Mouse (Mus musculus): ENCODE results near the gene Klhl32. TPM values are rescaled to one million over a fixed set of nuclear protein-coding genes. Genes with fewer than 3 reads are reported as not detected.

The Klhl32 gene
- polyA plus RNA-seq, 1 experiment from 2014 or later: 1.7 TPM

DNA sequence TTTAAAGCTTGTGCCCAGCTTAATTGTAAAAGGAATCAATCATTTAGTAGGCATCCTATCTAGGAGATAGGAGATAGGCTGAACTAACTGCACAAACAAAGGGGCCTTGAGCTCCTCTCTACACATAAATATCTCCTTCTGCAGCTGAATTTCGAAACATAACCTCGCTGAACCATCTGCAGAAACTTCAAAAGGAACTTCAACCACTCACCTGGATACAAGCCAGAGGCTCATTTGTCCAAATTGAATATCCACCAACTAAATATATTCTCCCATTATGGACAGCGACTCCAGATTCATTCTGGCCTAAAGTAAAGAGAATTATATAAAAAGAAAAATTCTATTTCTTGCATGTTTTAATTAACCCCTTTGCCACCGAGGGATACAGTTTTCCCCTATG lies 224.2 kb downstream of the Klhl32 start:
- Histone ChIP-seq H3K9me3 (replicated peaks; ENCODE audit: control insufficient read depth, low read length) (no peaks in the 10 kb centered on the region), H3K4me1 (ENCODE audit: control insufficient read depth, insufficient read depth, low read length) (no peaks in the 10 kb centered on the region), H3K27me3 (ENCODE audit: control insufficient read depth, insufficient read depth, low read length) (no peaks in the 10 kb centered on the region), H3K4me3 (ENCODE audit: low read depth, low read length) (no peak overlapping the region), H3K27ac (replicated peaks; ENCODE audit: low read depth, low read length) (no peak overlapping the region), H3K9ac (replicated peaks; ENCODE audit: low read length) (no peak overlapping the region), H3K4me2 (ENCODE audit: low read depth, low read length) (no peak overlapping the region), H3K36me3 (replicated peaks; ENCODE audit: control insufficient read depth, insufficient read depth, low read depth, low read length) (no peaks in the 10 kb centered on the region)
- ATAC-seq (replicated peaks; ENCODE audit: insufficient number of reproducible peaks, low FRiP score, low TSS enrichment, low read depth): no peak
- WGBS: 76% methylated on average over 4 of the region's 4 CpGs
- DNase-seq (ENCODE audit: low spot score): no peak

DNA sequence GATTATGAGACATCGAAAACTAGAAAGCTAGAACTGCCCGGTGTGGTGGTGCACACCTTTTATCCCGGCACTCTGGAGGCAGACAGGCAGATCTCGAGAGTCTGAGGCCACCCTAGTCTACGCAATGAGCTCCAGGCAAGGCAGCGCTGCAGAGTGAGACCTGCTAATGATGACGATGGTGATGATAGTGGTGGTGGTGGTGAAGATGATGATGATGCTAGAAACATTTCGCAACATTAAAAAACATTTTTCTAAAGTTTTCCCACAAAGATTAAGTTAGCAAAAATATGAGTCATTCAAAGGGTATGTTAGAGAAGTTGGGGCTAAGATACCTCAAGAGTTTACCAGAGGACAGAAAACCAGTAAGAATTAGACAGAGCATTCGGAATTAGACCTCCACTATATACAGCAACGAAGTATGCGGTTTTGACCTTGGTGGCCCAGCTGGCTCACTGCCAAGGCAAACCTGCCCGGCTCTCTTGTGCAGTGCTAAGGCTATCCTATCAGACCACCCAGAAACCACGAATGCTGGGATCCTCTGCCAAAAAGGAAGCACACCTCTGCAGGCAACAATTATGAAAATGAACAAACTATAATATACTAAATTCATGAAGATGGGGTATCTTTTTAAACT lies 224.9 kb downstream of the Klhl32 start:
- H3K4me3 ChIP-seq (ENCODE audit: low read depth, low read length): no peak overlapping the region
- no peaks in the 10 kb centered on the region for H3K9me3 ChIP-seq (replicated peaks; ENCODE audit: control insufficient read depth, low read length)
- DNase-seq (ENCODE audit: low spot score) (peak; percentile 21), ATAC-seq (replicated peaks; ENCODE audit: insufficient number of reproducible peaks, low FRiP score, low TSS enrichment, low read depth) (peak; percentile 77; the same call in 1 of the 2 replicates)
- H3K27ac ChIP-seq (replicated peaks; ENCODE audit: low read depth, low read length): no peak overlapping the region
- H3K27me3 ChIP-seq (ENCODE audit: control insufficient read depth, insufficient read depth, low read length): no peaks in the 10 kb centered on the region
- no peaks in the 10 kb centered on the region for H3K4me1 ChIP-seq (ENCODE audit: control insufficient read depth, insufficient read depth, low read length)
- 75% methylated on average over 13 of the region's 13 CpGs for WGBS
- no peaks in the 10 kb centered on the region for H3K36me3 ChIP-seq (replicated peaks; ENCODE audit: control insufficient read depth, insufficient read depth, low read depth, low read length)
- no peak overlapping the region for H3K9ac ChIP-seq (replicated peaks; ENCODE audit: low read length)
- no peak overlapping the region for H3K4me2 ChIP-seq (ENCODE audit: low read depth, low read length)

DNA sequence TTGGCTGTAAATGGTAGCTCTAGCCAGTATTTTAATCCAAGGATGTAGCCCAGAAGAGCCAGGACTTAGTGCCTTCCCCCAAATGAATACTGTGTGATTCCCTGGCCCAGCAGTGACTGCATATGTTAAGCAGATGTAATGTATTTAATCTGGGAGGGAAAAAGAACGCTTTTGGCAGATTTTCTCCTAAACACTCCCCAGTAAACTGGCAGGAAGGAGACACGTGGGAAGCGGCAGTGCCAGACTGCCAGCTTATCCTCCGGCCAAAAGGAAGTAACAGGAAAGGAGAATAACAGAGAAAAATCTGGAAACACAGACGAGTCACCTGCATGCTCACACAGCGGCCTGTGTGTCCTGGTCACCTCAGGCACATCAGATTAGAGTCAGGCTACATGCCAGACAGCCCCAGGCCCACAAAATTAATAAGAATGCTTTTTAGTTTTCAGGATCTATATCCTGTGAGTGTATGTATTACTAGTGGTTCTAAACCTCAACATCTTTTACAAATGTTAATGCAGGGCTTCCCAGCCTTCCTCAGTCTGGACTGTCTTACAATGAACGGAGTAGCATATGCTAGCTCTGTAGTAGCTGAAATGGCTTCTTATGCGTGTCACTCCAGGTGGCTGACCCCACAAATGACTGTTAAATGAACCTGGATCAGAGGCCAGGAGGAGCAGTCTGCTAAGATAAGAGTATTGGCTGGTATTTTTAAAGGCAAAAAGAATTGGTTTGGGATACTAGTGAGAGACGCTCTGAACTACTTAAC lies 229.3 kb downstream of the Klhl32 start:
- H3K9ac ChIP-seq (replicated peaks; ENCODE audit: low read length): no peak overlapping the region
- H3K27me3 ChIP-seq (ENCODE audit: control insufficient read depth, insufficient read depth, low read length): no peaks in the 10 kb centered on the region
- DNase-seq (ENCODE audit: low spot score): no peak
- H3K4me2 ChIP-seq (ENCODE audit: low read depth, low read length): no peak overlapping the region
- 71% methylated on average over 9 of the region's 9 CpGs for WGBS
- no peak overlapping the region for H3K27ac ChIP-seq (replicated peaks; ENCODE audit: low read depth, low read length)
- ATAC-seq (replicated peaks; ENCODE audit: insufficient number of reproducible peaks, low FRiP score, low TSS enrichment, low read depth): no peak
- H3K9me3 ChIP-seq (replicated peaks; ENCODE audit: control insufficient read depth, low read length): no peaks in the 10 kb centered on the region
- no peaks in the 10 kb centered on the region for H3K36me3 ChIP-seq (replicated peaks; ENCODE audit: control insufficient read depth, insufficient read depth, low read depth, low read length)
- H3K4me1 ChIP-seq (ENCODE audit: control insufficient read depth, insufficient read depth, low read length): no peaks in the 10 kb centered on the region
- no peak overlapping the region for H3K4me3 ChIP-seq (ENCODE audit: low read depth, low read length)

DNA sequence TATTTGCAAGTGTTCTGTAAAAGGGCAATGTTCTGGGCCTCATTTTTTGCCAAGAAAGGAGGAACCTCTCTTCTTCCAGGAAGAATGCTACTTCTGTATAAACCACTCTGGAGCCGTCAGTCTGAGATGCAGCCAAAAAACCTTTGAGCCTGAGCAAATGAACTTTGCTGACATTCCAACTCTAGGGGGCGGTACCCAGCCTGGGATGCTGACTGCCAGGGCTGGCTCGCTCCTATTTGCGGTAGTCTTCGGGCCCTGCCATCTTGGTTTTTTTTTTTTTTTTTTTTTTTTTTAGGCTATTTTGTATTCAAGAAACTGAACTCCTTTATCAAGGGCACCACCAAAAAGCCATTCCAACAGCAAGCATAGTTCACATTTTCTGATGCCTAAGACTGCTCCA lies 230.5 kb downstream of the Klhl32 start:
- H3K27ac ChIP-seq (replicated peaks; ENCODE audit: low read depth, low read length): no peak overlapping the region
- no peaks in the 10 kb centered on the region for H3K4me1 ChIP-seq (ENCODE audit: control insufficient read depth, insufficient read depth, low read length)
- no peaks in the 10 kb centered on the region for H3K9me3 ChIP-seq (replicated peaks; ENCODE audit: control insufficient read depth, low read length)
- no peaks in the 10 kb centered on the region for H3K36me3 ChIP-seq (replicated peaks; ENCODE audit: control insufficient read depth, insufficient read depth, low read depth, low read length)
- WGBS: 86% methylated on average over 5 of the region's 5 CpGs
- no peak overlapping the region for H3K9ac ChIP-seq (replicated peaks; ENCODE audit: low read length)
- H3K4me2 ChIP-seq (ENCODE audit: low read depth, low read length): no peak overlapping the region
- no peaks in the 10 kb centered on the region for H3K27me3 ChIP-seq (ENCODE audit: control insufficient read depth, insufficient read depth, low read length)
- H3K4me3 ChIP-seq (ENCODE audit: low read depth, low read length): no peak overlapping the region
- ATAC-seq (replicated peaks; ENCODE audit: insufficient number of reproducible peaks, low FRiP score, low TSS enrichment, low read depth) (no peak), DNase-seq (ENCODE audit: low spot score) (no peak)

DNA sequence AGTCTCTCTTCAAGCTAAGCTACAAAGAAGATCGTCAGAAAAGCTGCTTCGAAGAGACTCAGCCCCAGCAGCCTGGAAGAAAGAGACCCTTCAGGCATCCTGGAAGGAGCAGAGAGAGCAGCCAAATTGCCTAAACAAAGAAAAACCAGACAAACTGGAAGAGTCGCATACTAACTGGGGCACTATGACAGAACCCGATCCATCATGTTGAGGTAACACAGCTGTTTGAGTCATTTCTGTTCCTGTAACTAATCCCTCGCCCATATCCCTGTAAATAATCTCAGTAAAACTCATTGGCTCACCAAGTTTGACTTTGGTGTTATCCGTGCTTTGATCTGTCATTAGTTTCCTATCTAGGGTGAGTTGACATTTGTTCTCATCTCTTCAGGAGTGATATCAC lies 230.9 kb downstream of the Klhl32 start:
- no peak overlapping the region for H3K4me2 ChIP-seq (ENCODE audit: low read depth, low read length)
- 74% methylated on average over 6 of the region's 6 CpGs for WGBS
- peak; percentile 17 for DNase-seq (ENCODE audit: low spot score)
- no peaks in the 10 kb centered on the region for H3K4me1 ChIP-seq (ENCODE audit: control insufficient read depth, insufficient read depth, low read length)
- H3K4me3 ChIP-seq (ENCODE audit: low read depth, low read length): no peak overlapping the region
- H3K27me3 ChIP-seq (ENCODE audit: control insufficient read depth, insufficient read depth, low read length): no peaks in the 10 kb centered on the region
- no peaks in the 10 kb centered on the region for H3K36me3 ChIP-seq (replicated peaks; ENCODE audit: control insufficient read depth, insufficient read depth, low read depth, low read length)
- ATAC-seq (replicated peaks; ENCODE audit: insufficient number of reproducible peaks, low FRiP score, low TSS enrichment, low read depth): no peak
- H3K27ac ChIP-seq (replicated peaks; ENCODE audit: low read depth, low read length): no peak overlapping the region
- H3K9me3 ChIP-seq (replicated peaks; ENCODE audit: control insufficient read depth, low read length): no peaks in the 10 kb centered on the region
- H3K9ac ChIP-seq (replicated peaks; ENCODE audit: low read length): no peak overlapping the region

DNA sequence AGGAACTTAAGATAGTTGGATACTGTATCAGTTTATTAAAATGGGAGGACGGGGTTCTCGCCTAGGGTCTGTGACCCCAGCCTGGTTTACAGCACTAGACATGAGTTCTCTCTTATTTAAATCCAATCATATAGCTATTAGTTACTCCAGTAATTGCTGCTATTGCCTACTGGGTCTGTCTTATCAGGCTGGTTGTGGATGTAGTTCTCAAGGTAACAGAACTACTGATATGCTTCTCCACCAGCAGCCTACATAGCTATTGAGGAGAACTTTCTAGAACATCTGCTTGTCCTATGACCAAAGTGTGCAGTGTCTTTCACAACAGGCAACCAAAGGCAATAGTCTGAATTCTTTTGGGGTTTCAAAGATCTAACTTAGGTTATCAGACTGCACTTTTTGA lies 241.4 kb downstream of the Klhl32 start:
- 89% methylated on average over 2 of the region's 2 CpGs for WGBS
- Histone ChIP-seq H3K27me3 (ENCODE audit: control insufficient read depth, insufficient read depth, low read length) (no peaks in the 10 kb centered on the region), H3K36me3 (replicated peaks; ENCODE audit: control insufficient read depth, insufficient read depth, low read depth, low read length) (no peaks in the 10 kb centered on the region; the same call in 1 of the 2 replicates), H3K9me3 (replicated peaks; ENCODE audit: control insufficient read depth, low read length) (no peaks in the 10 kb centered on the region), H3K27ac (replicated peaks; ENCODE audit: low read depth, low read length) (no peak overlapping the region), H3K4me1 (ENCODE audit: control insufficient read depth, insufficient read depth, low read length) (no peaks in the 10 kb centered on the region), H3K4me3 (ENCODE audit: low read depth, low read length) (no peak overlapping the region), H3K4me2 (ENCODE audit: low read depth, low read length) (no peak overlapping the region), H3K9ac (replicated peaks; ENCODE audit: low read length) (no peak overlapping the region)
- DNase-seq (ENCODE audit: low spot score): no peak
- no peak for ATAC-seq (replicated peaks; ENCODE audit: insufficient number of reproducible peaks, low FRiP score, low TSS enrichment, low read depth)

DNA sequence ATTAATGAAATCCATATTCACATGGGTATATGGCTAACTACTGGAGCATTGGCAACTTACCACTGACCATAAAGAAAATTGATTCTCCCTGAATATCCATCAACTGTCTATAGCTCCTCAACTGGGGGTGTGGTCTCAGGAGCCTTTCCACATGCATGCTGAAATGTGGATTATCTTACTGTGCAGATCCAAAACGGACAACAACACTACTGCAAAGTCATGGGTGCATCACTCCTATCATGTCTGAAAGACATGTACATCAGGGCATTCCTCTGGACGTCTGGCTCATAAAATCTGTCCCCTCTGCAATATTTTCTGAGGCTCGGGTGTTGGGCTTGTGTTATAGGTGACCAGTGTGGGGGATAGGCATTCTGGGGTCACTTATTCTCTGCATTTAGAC lies 241.8 kb downstream of the Klhl32 start:
- DNase-seq (ENCODE audit: low spot score): no peak
- H3K36me3 ChIP-seq (replicated peaks; ENCODE audit: control insufficient read depth, insufficient read depth, low read depth, low read length): no peaks in the 10 kb centered on the region; the same call in 1 of the 2 replicates
- WGBS: 90% methylated on average over 3 of the region's 3 CpGs
- no peaks in the 10 kb centered on the region for H3K9me3 ChIP-seq (replicated peaks; ENCODE audit: control insufficient read depth, low read length)
- ATAC-seq (replicated peaks; ENCODE audit: insufficient number of reproducible peaks, low FRiP score, low TSS enrichment, low read depth): no peak
- no peak overlapping the region for H3K27ac ChIP-seq (replicated peaks; ENCODE audit: low read depth, low read length)
- H3K4me2 ChIP-seq (ENCODE audit: low read depth, low read length): no peak overlapping the region
- H3K9ac ChIP-seq (replicated peaks; ENCODE audit: low read length): no peak overlapping the region
- no peaks in the 10 kb centered on the region for H3K27me3 ChIP-seq (ENCODE audit: control insufficient read depth, insufficient read depth, low read length)
- no peak overlapping the region for H3K4me3 ChIP-seq (ENCODE audit: low read depth, low read length)
- no peaks in the 10 kb centered on the region for H3K4me1 ChIP-seq (ENCODE audit: control insufficient read depth, insufficient read depth, low read length)

DNA sequence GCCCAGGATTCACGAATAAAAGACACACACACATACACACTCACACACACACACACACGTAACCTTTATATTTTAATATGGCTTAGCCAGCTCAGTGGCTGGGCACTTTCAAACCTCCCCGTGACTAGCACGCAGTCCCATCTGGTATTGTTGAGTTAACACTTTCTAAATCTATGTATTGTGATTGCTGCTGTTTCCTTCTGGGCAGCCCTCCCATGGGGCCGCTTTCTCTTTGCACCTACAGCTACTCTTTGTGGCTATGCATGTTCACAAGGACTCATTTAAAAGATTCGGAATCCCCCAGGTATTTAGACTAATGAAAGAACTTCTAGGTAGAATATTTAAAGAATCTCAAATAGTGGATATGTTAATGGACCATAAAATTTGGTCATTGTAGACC lies 249.2 kb downstream of the Klhl32 start:
- no peak overlapping the region for H3K27ac ChIP-seq (replicated peaks; ENCODE audit: low read depth, low read length)
- WGBS: 93% methylated on average over 6 of the region's 6 CpGs
- H3K9ac ChIP-seq (replicated peaks; ENCODE audit: low read length): no peak overlapping the region
- no peaks in the 10 kb centered on the region for H3K9me3 ChIP-seq (replicated peaks; ENCODE audit: control insufficient read depth, low read length)
- DNase-seq (ENCODE audit: low spot score) (no peak), ATAC-seq (replicated peaks; ENCODE audit: insufficient number of reproducible peaks, low FRiP score, low TSS enrichment, low read depth) (no peak)
- H3K27me3 ChIP-seq (ENCODE audit: control insufficient read depth, insufficient read depth, low read length): no peaks in the 10 kb centered on the region
- H3K36me3 ChIP-seq (replicated peaks; ENCODE audit: control insufficient read depth, insufficient read depth, low read depth, low read length): no peaks in the 10 kb centered on the region; the same call in 1 of the 2 replicates
- no peak overlapping the region for H3K4me3 ChIP-seq (ENCODE audit: low read depth, low read length)
- no peak overlapping the region for H3K4me2 ChIP-seq (ENCODE audit: low read depth, low read length)
- H3K4me1 ChIP-seq (ENCODE audit: control insufficient read depth, insufficient read depth, low read length): no peaks in the 10 kb centered on the region

All from embryonic facial prominence, embryonic 11.5 days (tissue).